Mouse (Mus musculus) splenic B cell, adult 2 months (primary cell): Measurements from ENCODE around the gene Dst.

Source experiments
- DNase-seq: peaks from one replicate; pipeline ENCODE4 v3.0.0-alpha.2; 2011; ENCODE audit warnings: low read depth, low spot score
- H3K27me3 ChIP-seq: 2 replicates; pipeline ENCODE4 v1.6.1; 2012; ENCODE audit warnings: mild to moderate bottlenecking, low read length, moderate library complexity, mixed read lengths; ENCODE audit not compliant: control insufficient read depth, poor library complexity, insufficient read depth, severe bottlenecking
- H3K36me3 ChIP-seq: 2 replicates; pipeline ENCODE4 v1.6.1; 2012; ENCODE audit warnings: mild to moderate bottlenecking, low read length, moderate library complexity, mixed read lengths; ENCODE audit not compliant: control insufficient read depth, poor library complexity, insufficient read depth, severe bottlenecking

The Dst gene

GRCm38 (mm10) chr1:33977832-33978231, 69.8 kb downstream of the Dst start:
- no peaks in the 10 kb centered on the region for H3K36me3 ChIP-seq
- DNase-seq: no peak

GRCm38 (mm10) chr1:33980420-33980819, 72.4 kb downstream of the Dst start:
- Histone ChIP-seq H3K27me3 (no peaks in the 10 kb centered on the region), H3K36me3 (no peaks in the 10 kb centered on the region)
- DNase-seq: no peak

More at GRCm38 (mm10) chr1:33977832-33978231, 69.8 kb downstream of the Dst start:
- H3K27me3 ChIP-seq: no peaks in the 10 kb centered on the region

GRCm38 (mm10) chr1:33989643-33990042, 81.6 kb downstream of the Dst start:
- Histone ChIP-seq H3K36me3 (no peaks in the 10 kb centered on the region), H3K27me3 (no peaks in the 10 kb centered on the region)
- no peak for DNase-seq

GRCm38 (mm10) chr1:33991067-33991466, 83.0 kb downstream of the Dst start:
- H3K27me3 ChIP-seq: no peaks in the 10 kb centered on the region
- no peak for DNase-seq
- no peaks in the 10 kb centered on the region for H3K36me3 ChIP-seq

GRCm38 (mm10) chr1:33992810-33993209, 84.8 kb downstream of the Dst start:
- no peaks in the 10 kb centered on the region for H3K36me3 ChIP-seq
- H3K27me3 ChIP-seq: no peaks in the 10 kb centered on the region
- no peak for DNase-seq

GRCm38 (mm10) chr1:33994201-33994600, 86.2 kb downstream of the Dst start:
- no peak for DNase-seq
- Histone ChIP-seq H3K36me3 (no peaks in the 10 kb centered on the region), H3K27me3 (no peaks in the 10 kb centered on the region)

- DNase-seq: no peak
- Histone ChIP-seq H3K36me3 (no peaks in the 10 kb centered on the region), H3K27me3 (no peaks in the 10 kb centered on the region)
Observed at GRCm38 (mm10) chr1:33995386-33995785, 87.4 kb downstream of the Dst start.

- no peak for DNase-seq
- Histone ChIP-seq H3K27me3 (no peaks in the 10 kb centered on the region), H3K36me3 (no peaks in the 10 kb centered on the region)
Observed at GRCm38 (mm10) chr1:33996105-33996887, 88.3 kb downstream of the Dst start.

GRCm38 (mm10) chr1:34002321-34002720, 94.3 kb downstream of the Dst start:
- no peaks in the 10 kb centered on the region for H3K27me3 ChIP-seq
- DNase-seq: no peak
- no peaks in the 10 kb centered on the region for H3K36me3 ChIP-seq

GRCm38 (mm10) chr1:34002970-34003369, 94.9 kb downstream of the Dst start:
- no peak for DNase-seq
- H3K36me3 ChIP-seq: no peaks in the 10 kb centered on the region
- H3K27me3 ChIP-seq: no peaks in the 10 kb centered on the region

- H3K36me3 ChIP-seq: no peaks in the 10 kb centered on the region
- no peak for DNase-seq
- H3K27me3 ChIP-seq: no peaks in the 10 kb centered on the region
Observed at GRCm38 (mm10) chr1:34005238-34005725, 97.3 kb downstream of the Dst start.

- DNase-seq: peak; percentile 51
- H3K36me3 ChIP-seq: no peaks in the 10 kb centered on the region
- no peaks in the 10 kb centered on the region for H3K27me3 ChIP-seq
Observed at GRCm38 (mm10) chr1:34005726-34006638, 98.0 kb downstream of the Dst start.

- no peaks in the 10 kb centered on the region; the same call in 1 of the 2 replicates for H3K27me3 ChIP-seq
- no peak for DNase-seq
- no peaks in the 10 kb centered on the region for H3K36me3 ChIP-seq
Observed at GRCm38 (mm10) chr1:34006828-34007361, 98.9 kb downstream of the Dst start.

GRCm38 (mm10) chr1:34007379-34007778, 99.4 kb downstream of the Dst start:
- no peak for DNase-seq
- Histone ChIP-seq H3K27me3 (no peaks in the 10 kb centered on the region; the same call in 1 of the 2 replicates), H3K36me3 (no peaks in the 10 kb centered on the region)
